Mouse (Mus musculus): Measurements from ENCODE around the gene Gm8922. TPM values are rescaled to one million over a fixed set of nuclear protein-coding genes. Genes with fewer than 3 reads are reported as not detected.
"Not testable (repeated sequence)": the region's sequence is repeated elsewhere in the genome, so short reads cannot be mapped to it uniquely, and the experiment has no call there.

The Gm8922 gene
- polyA plus RNA-seq (2016; fragmentation: Nextera tagmentation; extraction: Ambion mirVana) = not detected in 2 replicates

GRCm38 (mm10) chr5:11681659-11682058 is at the start of gene Gm8922:
TSS of gene Gm8922 (plus strand) at chr5:11681959.
- not testable (repeated sequence) for H3K9me3 ChIP-seq; H3K4me3 ChIP-seq; H3K36me3 ChIP-seq; H3K4me1 ChIP-seq; H3K27ac ChIP-seq; DNase-seq (ENCODE audit: low spot score); H3K27me3 ChIP-seq (ENCODE audit: insufficient read depth, poor library complexity, severe bottlenecking)
- WGBS = no CpG with 5 or more reads among the region's 2 CpGs

Other genes starting within 250 kb of the Gm8922 start
- gene Gm8906, start 179.3 kb upstream of the Gm8922 start, polyA plus RNA-seq (2016; fragmentation: Nextera tagmentation; extraction: Ambion mirVana) = not detected in 2 replicates
- not detected in 2 replicates for gene Gm6460, start 87.0 kb upstream of the Gm8922 start, polyA plus RNA-seq (2016; fragmentation: Nextera tagmentation; extraction: Ambion mirVana)
- gene Gm8926, start 88.6 kb downstream of the Gm8922 start, polyA plus RNA-seq (2016; fragmentation: Nextera tagmentation; extraction: Ambion mirVana) = not detected in 2 replicates
- gene Gm6465, start 163.6 kb downstream of the Gm8922 start, polyA plus RNA-seq (2016; fragmentation: Nextera tagmentation; extraction: Ambion mirVana) = not detected in 2 replicates
- not detected in 2 replicates for gene 4933402N22Rik, start 236.1 kb downstream of the Gm8922 start, polyA plus RNA-seq (2016; fragmentation: Nextera tagmentation; extraction: Ambion mirVana)

Data from heart, embryonic 10.5 days (tissue).